Mouse (Mus musculus): ENCODE measurements around the gene Macrod1. TPM values are rescaled to one million over a fixed set of nuclear protein-coding genes. Genes with fewer than 3 reads are reported as not detected.

Macrod1 gene
- total and polyA plus RNA-seq, 2 experiments from 2014 or later, result 4.8 to 6.7 TPM

- Histone ChIP-seq H3K27ac (no peak overlapping the region), H3K9me3 (ENCODE audit: low read length) (no peaks in the 10 kb centered on the region), H3K9ac (replicated peaks; ENCODE audit: low read length) (no peak overlapping the region), H3K4me2 (ENCODE audit: low read depth, low read length) (no peak overlapping the region), H3K4me1 (ENCODE audit: insufficient read depth, low read length) (peaks cover 6% of the 10 kb centered on the region), H3K36me3 (ENCODE audit: insufficient read depth, low read length) (peaks cover 52% of the 10 kb centered on the region), H3K27me3 (ENCODE audit: insufficient read depth, low read length) (no peaks in the 10 kb centered on the region), H3K4me3 (ENCODE audit: low read length) (no peak overlapping the region)
- TF ChIP-seq CTCF (IDR thresholded peaks at IDR 0.05; ENCODE audit: low read depth), result no peak
- ATAC-seq, result no peak
- DNase-seq (ENCODE audit: low spot score), result no peak
- 63% methylated on average over 1 of the region's 1 CpGs for WGBS
Observed at GRCm38 (mm10) chr19:7200427-7200826, 143.8 kb downstream of the Macrod1 start.

DNA sequence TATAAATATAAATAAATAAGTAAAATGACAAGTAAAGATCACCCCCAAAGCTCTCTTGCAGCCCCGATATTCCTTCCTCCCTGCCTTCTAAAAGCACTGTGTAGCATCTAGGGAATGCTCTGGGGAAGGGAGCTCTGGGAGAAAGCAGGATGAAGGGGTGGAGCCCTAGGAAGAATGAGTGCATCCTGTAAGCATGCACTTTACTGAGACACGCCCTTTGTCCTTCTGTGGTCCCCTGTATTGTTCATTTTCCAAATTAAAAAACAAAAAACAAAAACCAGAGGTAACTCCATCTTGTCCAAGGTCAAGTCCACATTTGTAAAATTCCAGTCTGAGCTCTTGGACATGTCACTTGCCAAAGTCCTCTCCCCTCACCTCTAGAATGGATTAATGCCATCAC is 148.3 kb downstream of the Macrod1 start:
- Histone ChIP-seq H3K4me2 (ENCODE audit: low read depth, low read length) (peak overlapping the region; percentile 81), H3K36me3 (ENCODE audit: insufficient read depth, low read length) (peaks cover 32% of the 10 kb centered on the region), H3K9ac (replicated peaks; ENCODE audit: low read length) (peak overlapping the region; percentile 82), H3K4me3 (ENCODE audit: low read length) (peak overlapping the region; percentile 70), H3K4me1 (ENCODE audit: insufficient read depth, low read length) (peaks cover 6% of the 10 kb centered on the region), H3K9me3 (ENCODE audit: low read length) (no peaks in the 10 kb centered on the region), H3K27me3 (ENCODE audit: insufficient read depth, low read length) (no peaks in the 10 kb centered on the region), H3K27ac (peak overlapping the region; percentile 91; the same call in 1 of the 2 replicates)
- 63% methylated on average over 2 of the region's 2 CpGs for WGBS
- ATAC-seq, result no peak
- DNase-seq (ENCODE audit: low spot score), result no peak
- TF ChIP-seq CTCF (IDR thresholded peaks at IDR 0.05; ENCODE audit: low read depth), result no peak

GRCm38 (mm10) chr19:7205326-7205725 is 148.7 kb downstream of the Macrod1 start:
- Histone ChIP-seq H3K9ac (replicated peaks; ENCODE audit: low read length) (peak overlapping the region; percentile 82), H3K9me3 (ENCODE audit: low read length) (no peaks in the 10 kb centered on the region), H3K4me1 (ENCODE audit: insufficient read depth, low read length) (peaks cover 6% of the 10 kb centered on the region), H3K4me3 (ENCODE audit: low read length) (peak overlapping the region; percentile 70), H3K36me3 (ENCODE audit: insufficient read depth, low read length) (peaks cover 28% of the 10 kb centered on the region; the same call in 1 of the 2 replicates), H3K4me2 (ENCODE audit: low read depth, low read length) (peak overlapping the region; percentile 81), H3K27ac (peak overlapping the region; percentile 91), H3K27me3 (ENCODE audit: insufficient read depth, low read length) (no peaks in the 10 kb centered on the region)
- no peak for TF ChIP-seq CTCF (IDR thresholded peaks at IDR 0.05; ENCODE audit: low read depth)
- WGBS, result 24% methylated on average over 7 of the region's 7 CpGs
- ATAC-seq, result no peak
- DNase-seq (ENCODE audit: low spot score), result no peak

DNA sequence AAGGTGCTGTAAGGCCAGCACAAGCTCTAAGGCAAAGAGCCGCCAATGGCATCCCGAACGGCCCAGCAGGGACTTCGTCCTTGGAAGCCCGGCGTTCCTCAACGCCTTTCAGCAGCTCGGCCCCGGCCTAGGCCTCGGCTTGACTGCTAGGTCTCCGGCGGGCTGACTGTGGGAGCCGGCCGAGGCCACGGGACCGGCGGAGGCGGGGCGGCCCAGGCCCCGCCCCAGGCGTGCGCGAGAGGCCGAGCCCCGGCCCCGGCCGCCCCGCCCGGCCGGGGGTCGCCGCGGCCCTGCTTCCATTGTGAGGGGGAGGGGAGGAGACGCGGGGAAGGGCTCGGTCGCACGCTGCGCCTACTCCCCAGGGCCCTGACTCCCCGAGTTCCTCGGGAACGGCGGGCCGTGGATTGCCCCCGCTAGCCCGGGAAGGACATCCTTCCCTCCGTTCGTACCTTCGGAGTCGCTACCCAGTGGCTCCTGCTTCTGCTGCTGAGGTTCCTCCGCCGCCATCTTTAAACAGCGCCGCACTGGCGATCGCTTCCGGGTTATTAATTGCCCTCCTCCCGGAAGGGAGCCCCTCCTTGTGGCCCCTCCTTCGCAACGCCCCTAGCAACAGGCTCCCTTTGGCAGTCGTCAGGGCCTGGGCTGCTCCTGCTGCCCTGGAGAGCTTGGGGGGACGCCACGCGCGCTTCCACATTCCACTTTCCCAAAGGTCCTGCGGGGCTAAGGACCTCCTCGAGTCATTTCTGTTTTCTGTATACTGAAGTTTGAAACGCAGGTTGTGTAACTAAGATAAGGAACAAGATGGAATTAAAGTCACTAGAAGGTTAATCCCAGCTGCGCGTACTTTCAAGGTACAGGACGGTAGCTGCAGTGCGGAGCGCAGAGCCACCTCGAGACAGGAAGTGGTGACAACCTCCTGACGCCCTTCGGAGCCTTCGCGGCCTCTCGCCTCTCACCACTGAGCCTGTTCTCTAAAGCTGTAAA is 149.4 kb downstream of the Macrod1 start, which contains the start of gene Otub1:
TSS of gene Otub1 (minus strand) at position 564 of the 984 bp plus-strand sequence.
- ATAC-seq, result peak; percentile 97
- Histone ChIP-seq H3K4me3 (ENCODE audit: low read length) (peak within 1 kb of the TSS; percentile 70), H3K9me3 (ENCODE audit: low read length) (no peaks in the 10 kb centered on the region), H3K36me3 (ENCODE audit: insufficient read depth, low read length) (peaks cover 24% of the 10 kb centered on the region; the same call in 1 of the 2 replicates), H3K4me2 (ENCODE audit: low read depth, low read length) (peak within 1 kb of the TSS; percentile 81), H3K27ac (peak within 1 kb of the TSS; percentile 91), H3K4me1 (ENCODE audit: insufficient read depth, low read length) (peaks cover 6% of the 10 kb centered on the region), H3K27me3 (ENCODE audit: insufficient read depth, low read length) (no peaks in the 10 kb centered on the region), H3K9ac (replicated peaks; ENCODE audit: low read length) (peak within 1 kb of the TSS; percentile 82)
- TF ChIP-seq CTCF (IDR thresholded peaks at IDR 0.05; ENCODE audit: low read depth), result peak; percentile 10; the same call in 1 of the 2 replicates
- WGBS, result under 1% methylated on average over 72 of the region's 79 CpGs
- DNase-seq (ENCODE audit: low spot score), result peak; percentile 96

- no peaks in the 10 kb centered on the region for H3K9me3 ChIP-seq (ENCODE audit: low read length)
- no peak for DNase-seq (ENCODE audit: low spot score)
- H3K4me3 ChIP-seq (ENCODE audit: low read length), result no peak overlapping the region
- no peak overlapping the region for H3K27ac ChIP-seq
- peaks cover 5% of the 10 kb centered on the region; the same call in 1 of the 2 replicates for H3K36me3 ChIP-seq (ENCODE audit: insufficient read depth, low read length)
- TF ChIP-seq CTCF (IDR thresholded peaks at IDR 0.05; ENCODE audit: low read depth), result peak; percentile 26
- H3K9ac ChIP-seq (replicated peaks; ENCODE audit: low read length), result no peak overlapping the region
- peaks cover 1% of the 10 kb centered on the region; the same call in 1 of the 2 replicates for H3K4me1 ChIP-seq (ENCODE audit: insufficient read depth, low read length)
- H3K4me2 ChIP-seq (ENCODE audit: low read depth, low read length), result no peak overlapping the region
- WGBS, result 87% methylated on average over 7 of the region's 7 CpGs
- ATAC-seq, result no peak
- H3K27me3 ChIP-seq (ENCODE audit: insufficient read depth, low read length), result no peaks in the 10 kb centered on the region
Observed at GRCm38 (mm10) chr19:7209907-7210646, 153.5 kb downstream of the Macrod1 start.

DNA sequence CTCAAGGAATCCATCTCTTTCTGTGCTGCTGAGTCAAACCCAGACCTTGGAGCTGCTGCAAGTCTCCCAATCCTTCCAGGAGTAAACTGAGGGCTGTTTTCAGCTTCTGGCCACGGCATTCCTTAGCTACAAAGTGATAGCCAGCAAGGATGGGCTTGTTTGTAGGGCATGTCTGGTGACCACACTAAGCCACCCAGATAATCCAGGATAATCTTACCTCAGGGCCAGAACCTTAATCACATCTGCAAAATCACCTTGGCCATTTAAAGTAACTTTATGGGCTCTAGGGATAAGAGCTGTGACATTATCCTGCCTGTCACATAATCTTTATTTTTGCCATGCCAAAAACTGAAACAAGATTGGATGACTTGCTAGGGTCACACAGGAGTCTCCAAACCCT is 155.6 kb downstream of the Macrod1 start:
- 81% methylated on average over 1 of the region's 1 CpGs for WGBS
- no peak for TF ChIP-seq CTCF (IDR thresholded peaks at IDR 0.05; ENCODE audit: low read depth)
- Histone ChIP-seq H3K27me3 (ENCODE audit: insufficient read depth, low read length) (no peaks in the 10 kb centered on the region), H3K4me1 (ENCODE audit: insufficient read depth, low read length) (peaks cover 7% of the 10 kb centered on the region; the same call in 1 of the 2 replicates), H3K9ac (replicated peaks; ENCODE audit: low read length) (no peak overlapping the region), H3K36me3 (ENCODE audit: insufficient read depth, low read length) (peaks cover 12% of the 10 kb centered on the region), H3K27ac (no peak overlapping the region), H3K9me3 (ENCODE audit: low read length) (no peaks in the 10 kb centered on the region), H3K4me2 (ENCODE audit: low read depth, low read length) (no peak overlapping the region), H3K4me3 (ENCODE audit: low read length) (no peak overlapping the region)
- DNase-seq (ENCODE audit: low spot score), result no peak
- ATAC-seq, result no peak
